Mouse (Mus musculus) cortical plate, adult 2 months (tissue): Measurements from ENCODE around the gene Cypt2. TPM values are rescaled to one million over a fixed set of nuclear protein-coding genes. Genes with fewer than 3 reads are reported as not detected.
"Not testable (repeated sequence)": the region's sequence is repeated elsewhere in the genome, so short reads cannot be mapped to it uniquely, and the experiment has no call there.

ENCODE experiments used
- H3K27ac ChIP-seq: fragments of 200-500 bp; 2 replicates; pipeline ENCODE4 v1.5.1; 2012; ENCODE audit warnings: low read length, control low read depth, inconsistent platforms; ENCODE audit not compliant: insufficient read depth
- H3K4me1 ChIP-seq: fragments of 200-500 bp; 2 replicates; pipeline ENCODE4 v1.6.1; 2011; ENCODE audit warnings: low read length; ENCODE audit not compliant: control insufficient read depth, insufficient read depth
- H3K4me3 ChIP-seq: fragments of 200-500 bp; 2 replicates; pipeline ENCODE4 v1.5.1; 2011; ENCODE audit warnings: mild to moderate bottlenecking, low read length, control low read depth; ENCODE audit not compliant: insufficient read depth
- CTCF ChIP-seq: fragments of 200-500 bp; IDR thresholded peaks from 2 replicates; pipeline ENCODE4 v1.5.1; 2011; ENCODE audit warnings: mild to moderate bottlenecking, control low read depth, low read length; ENCODE audit not compliant: insufficient read depth; ENCODE audit errors: extremely low read depth
- POLR2A ChIP-seq: fragments of 200-500 bp; IDR thresholded peaks from 2 replicates; pipeline ENCODE4 v1.6.1; 2011; ENCODE audit warnings: mild to moderate bottlenecking, low read length, control low read depth; ENCODE audit not compliant: insufficient read depth; ENCODE audit errors: extremely low read depth
- polyA plus RNA-seq: library from polyadenylated mRNA; depleted of rRNA; stranded (reverse); fragments of >200 nt; gene quantifications from 2 replicates; pipeline ENCODE4 v1.2.3, GENCODE M21; 2012; rRNA removed

Gene Cypt2
- polyA plus RNA-seq, result not detected in 2 replicates

DNA sequence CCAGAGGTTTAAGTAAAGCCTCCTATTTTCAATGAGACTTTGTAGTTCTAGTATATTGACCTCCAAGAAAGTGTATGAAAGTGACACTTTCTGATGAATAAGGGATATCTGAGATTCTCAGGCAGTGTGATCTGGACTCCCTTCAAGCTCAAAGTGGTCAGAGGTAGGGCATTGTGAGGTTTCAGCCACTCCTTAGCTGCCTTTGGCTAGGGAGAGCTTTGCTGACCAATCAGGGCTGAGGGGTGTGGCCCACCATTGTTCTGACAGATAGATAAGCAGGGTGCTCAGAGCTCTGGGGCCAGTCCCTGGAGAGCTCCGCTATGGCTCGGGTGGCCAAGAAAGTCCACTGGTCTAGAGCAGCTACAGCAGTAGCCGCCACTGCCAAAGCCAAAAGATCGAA is at the start of gene Cypt2:
Gene Cypt2 (plus strand): TSS at position 301 of the 400 bp plus-strand sequence.
- not testable (repeated sequence) for H3K4me1 ChIP-seq, H3K27ac ChIP-seq, H3K4me3 ChIP-seq

DNA sequence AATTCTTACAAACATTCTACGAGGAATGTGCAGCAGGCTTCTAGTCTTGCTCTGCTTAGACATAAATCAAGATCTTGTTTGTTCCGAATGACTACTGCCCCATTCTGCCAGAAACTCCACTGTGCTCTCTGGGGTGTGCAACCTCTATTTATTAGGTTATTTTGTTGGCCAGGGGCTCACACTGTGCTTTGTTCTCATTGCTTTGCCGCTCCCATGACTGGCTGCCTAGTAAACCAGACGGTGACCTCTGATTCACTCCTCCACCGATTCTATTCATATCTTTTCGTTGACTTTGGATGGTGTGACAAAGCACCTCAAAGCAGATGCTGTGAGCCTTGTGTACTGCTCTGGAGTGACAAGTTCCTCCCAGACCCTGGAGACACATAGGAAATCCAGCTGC is 46.7 kb downstream of the Cypt2 start:
- Histone ChIP-seq H3K4me1 (no peaks in the 10 kb centered on the region), H3K27ac (no peak overlapping the region), H3K4me3 (no peak overlapping the region)
- TF ChIP-seq CTCF (no peak), POLR2A (no peak)
